Mouse (Mus musculus): ENCODE results near the gene 5730409E04Rik. TPM values are rescaled to one million over a fixed set of nuclear protein-coding genes. Genes with fewer than 3 reads are reported as not detected.

Gene 5730409E04Rik
- 10 to 100 TPM; 23.3 to 32.6 (median 27.5) TPM for total RNA-seq (2022)

DNA sequence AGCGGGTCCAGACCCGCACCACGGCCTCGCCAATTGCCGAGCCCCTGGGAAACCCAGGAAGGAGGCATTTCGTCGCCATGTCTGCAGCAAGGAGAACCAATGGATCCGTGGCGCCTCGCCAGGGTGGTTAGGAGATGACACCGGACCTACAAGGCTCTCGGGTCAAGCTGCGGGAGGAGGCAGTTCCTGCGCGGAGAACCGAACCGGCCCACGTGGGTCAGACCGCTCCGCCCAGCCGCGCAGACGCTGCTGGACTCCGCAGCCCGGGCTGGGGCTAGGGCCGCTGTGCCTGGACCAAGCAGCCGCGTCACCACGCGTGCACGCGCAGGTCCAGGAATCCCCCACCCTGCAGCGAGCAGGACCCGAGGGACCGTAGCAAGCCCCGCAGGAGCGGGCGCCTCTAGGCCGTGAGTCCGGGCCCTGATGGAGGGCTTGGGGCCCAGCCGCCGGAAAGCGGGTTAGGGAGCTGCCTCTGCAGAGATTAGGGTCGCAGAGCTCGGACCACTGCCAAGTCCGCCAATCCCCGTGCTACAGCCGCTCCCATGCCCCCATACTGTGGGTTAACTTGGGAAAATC lies at the start of gene 5730409E04Rik:
Gene 5730409E04Rik, plus strand, starts transcription at position 213 of the 576 bp plus-strand sequence.
- peak; percentile 70 to 85 for DNase-seq (ENCODE audit: low spot score in 2 of 2)

DNA sequence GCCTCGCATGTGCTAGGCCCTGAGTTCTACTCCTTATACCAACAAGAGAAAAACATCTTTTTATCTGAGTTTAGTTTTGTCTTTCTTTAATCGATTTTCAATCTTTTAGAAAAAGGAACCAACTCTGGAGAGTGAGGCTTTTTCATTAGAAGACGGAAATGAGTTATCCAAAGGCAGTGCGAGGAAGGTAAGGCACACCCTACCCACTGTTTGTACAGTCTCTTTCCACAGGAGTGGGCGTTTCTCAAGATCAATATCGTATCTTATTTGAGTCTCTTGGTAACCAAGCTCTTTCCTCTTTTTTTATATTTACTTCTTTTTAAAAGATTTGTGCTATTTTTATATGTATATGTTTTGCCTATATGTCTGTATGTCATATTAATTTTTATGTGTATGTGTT lies 45.8 kb upstream of the 5730409E04Rik start:
- no peak for DNase-seq (ENCODE audit: low spot score in 2 of 2)

DNA sequence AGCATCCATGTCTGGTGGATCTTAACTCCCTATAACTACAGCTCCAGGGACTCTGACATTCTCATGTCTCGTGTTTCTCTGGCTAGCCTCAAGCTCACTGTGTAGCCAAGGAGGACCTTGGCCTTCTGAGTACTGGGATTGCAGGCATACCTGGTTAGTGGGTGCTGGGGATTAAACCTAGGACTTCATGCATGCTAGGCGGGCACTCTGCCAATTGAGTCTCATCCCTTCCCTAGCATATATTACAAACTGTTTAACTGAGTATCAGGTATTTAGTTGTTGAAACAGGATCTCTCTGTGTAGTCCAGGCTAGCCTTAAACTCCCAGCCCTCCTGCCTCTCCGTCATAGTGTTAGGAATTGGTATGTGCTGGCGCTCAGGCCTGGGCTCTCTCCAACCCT lies 42.4 kb upstream of the 5730409E04Rik start:
- no peak for DNase-seq (ENCODE audit: low spot score in 2 of 2)

GRCm38 (mm10) chr4:126569783-126570182 lies 39.8 kb upstream of the 5730409E04Rik start:
- no peak for DNase-seq (ENCODE audit: low spot score in 2 of 2)

GRCm38 (mm10) chr4:126576281-126576680 lies 33.3 kb upstream of the 5730409E04Rik start:
- no peak for DNase-seq (ENCODE audit: low spot score in 2 of 2)

DNA sequence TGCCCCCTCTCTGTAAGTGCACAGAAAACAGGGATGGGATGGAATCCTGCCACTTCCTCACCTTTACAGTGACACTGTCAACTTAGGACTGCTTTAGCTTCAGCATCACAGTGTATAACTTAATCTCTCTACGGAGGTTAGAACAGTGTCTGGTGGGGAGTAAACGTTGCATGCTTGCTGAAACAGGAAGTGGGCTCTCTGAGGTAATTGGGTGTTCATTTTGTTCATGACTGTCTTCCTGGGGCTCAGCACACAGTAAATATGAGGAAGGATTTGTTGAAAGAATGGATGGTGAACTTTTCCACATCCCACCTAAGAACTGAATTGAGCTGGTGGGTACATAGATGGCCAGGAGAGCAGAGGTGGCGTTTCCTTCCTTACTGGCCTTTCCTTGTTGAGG lies 31.7 kb upstream of the 5730409E04Rik start:
- no peak for DNase-seq (ENCODE audit: low spot score in 2 of 2)

GRCm38 (mm10) chr4:126579077-126579476 lies 30.5 kb upstream of the 5730409E04Rik start:
- no peak for DNase-seq (ENCODE audit: low spot score in 2 of 2)

GRCm38 (mm10) chr4:126585739-126586138 lies 23.9 kb upstream of the 5730409E04Rik start:
- DNase-seq (ENCODE audit: low spot score in 2 of 2): no peak

GRCm38 (mm10) chr4:126592039-126592438 lies 17.6 kb upstream of the 5730409E04Rik start:
- DNase-seq (ENCODE audit: low spot score in 2 of 2): no peak

- peak in 1 of 2 experiments; percentile 8 for DNase-seq (ENCODE audit: low spot score in 2 of 2)
Observed at GRCm38 (mm10) chr4:126599971-126600754, 9.5 kb upstream of the 5730409E04Rik start.

GRCm38 (mm10) chr4:126601597-126602444 lies 7.8 kb upstream of the 5730409E04Rik start:
- no peak for DNase-seq (ENCODE audit: low spot score in 2 of 2)

GRCm38 (mm10) chr4:126602445-126602762 lies 7.2 kb upstream of the 5730409E04Rik start:
- no peak for DNase-seq (ENCODE audit: low spot score in 2 of 2)

DNA sequence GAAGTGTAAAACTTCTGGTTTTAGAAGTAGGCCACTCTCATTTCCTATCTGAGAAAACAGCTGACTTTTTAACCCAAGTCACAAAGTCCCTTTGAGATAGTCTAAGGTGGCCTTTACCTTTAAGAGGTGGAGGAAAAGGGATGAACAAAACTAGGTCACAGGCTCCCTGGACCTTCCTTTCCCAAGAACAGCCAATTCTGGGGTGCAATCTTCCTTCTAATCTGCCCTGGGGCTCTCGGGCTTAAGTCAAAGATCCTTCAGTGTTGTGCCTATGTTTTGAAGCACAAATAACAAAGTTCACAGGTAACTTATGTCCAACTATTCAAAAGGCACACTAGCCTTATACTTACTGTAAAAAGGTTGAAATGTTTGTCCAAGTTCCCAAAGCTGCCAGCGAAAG lies 5.5 kb upstream of the 5730409E04Rik start:
- no peak for DNase-seq (ENCODE audit: low spot score in 2 of 2)

GRCm38 (mm10) chr4:126605751-126606150 lies 3.9 kb upstream of the 5730409E04Rik start:
- DNase-seq (ENCODE audit: low spot score in 2 of 2): no peak

DNA sequence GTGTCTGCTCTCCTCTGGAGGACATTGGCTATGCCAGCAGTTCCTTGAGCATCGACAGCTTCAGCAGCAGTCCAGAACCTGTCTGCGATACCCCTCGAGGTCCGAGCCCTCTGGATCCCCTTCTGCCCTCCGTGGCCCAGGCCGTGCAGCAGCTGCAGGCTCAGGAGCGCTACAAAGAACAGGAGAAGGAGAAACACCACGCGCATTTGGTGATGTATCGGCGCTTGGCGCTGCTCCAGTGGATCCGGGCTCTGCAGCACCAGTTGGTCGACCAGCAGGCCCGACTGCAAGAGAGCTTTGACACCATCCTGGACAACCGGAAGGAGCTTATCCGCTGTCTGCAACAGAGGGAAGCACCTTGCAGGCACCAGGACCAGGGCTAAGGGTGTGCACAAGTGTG lies 2.4 kb downstream of the 5730409E04Rik start:
- DNase-seq (ENCODE audit: low spot score in 2 of 2): no peak

DNA sequence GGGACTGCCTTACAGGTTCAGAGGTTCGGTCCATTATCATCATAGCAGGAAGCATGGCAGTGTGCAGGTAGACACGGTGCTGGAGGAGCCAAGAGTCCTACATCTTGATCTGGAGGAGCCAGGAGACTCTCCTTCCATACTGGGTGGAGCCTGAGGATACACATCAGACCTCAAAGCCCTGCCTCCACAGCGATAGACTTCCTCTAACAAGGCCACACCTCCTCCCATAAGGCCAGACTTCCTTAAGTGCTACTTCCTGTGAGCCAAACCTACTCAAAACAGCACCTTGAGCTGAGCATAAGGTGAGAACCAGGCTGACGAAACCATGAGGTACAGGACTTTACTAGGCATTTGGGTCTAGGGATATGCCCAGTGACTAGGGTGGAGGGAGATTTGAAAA lies 6.7 kb downstream of the 5730409E04Rik start:
- no peak for DNase-seq (ENCODE audit: low spot score in 2 of 2)

DNA sequence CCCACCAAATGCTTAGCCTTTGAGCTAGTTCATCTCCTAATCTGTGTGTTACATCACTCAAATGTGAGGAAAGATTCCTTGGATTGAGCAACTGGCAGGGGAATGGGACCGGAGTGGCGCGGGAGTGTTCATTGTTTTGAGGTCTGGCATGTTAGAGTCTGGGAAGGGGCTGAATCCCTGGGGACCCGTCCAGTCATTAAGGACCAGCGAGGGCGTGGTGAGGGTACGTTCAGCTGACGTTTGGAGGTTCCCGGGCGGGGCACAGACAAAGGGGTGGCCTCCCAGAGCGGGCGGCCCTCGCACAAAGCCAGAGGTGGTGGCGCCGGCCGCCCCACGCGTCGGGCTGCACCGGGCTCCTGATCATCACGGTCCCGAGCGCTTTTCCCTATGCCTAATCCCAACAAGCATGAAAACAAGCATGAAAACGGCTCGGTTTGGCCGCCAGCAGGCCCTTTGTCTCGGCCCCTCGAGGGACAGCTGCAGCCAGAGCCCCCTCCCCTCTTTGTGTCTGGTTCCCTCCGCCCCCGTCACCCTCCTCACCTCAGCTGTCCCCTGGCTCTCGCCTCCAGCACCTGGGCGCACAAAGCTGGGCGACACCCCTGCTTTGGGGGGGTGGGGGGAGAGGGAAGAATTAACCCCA lies 10.2 kb downstream of the 5730409E04Rik start:
- DNase-seq (ENCODE audit: low spot score in 2 of 2): no peak

DNA sequence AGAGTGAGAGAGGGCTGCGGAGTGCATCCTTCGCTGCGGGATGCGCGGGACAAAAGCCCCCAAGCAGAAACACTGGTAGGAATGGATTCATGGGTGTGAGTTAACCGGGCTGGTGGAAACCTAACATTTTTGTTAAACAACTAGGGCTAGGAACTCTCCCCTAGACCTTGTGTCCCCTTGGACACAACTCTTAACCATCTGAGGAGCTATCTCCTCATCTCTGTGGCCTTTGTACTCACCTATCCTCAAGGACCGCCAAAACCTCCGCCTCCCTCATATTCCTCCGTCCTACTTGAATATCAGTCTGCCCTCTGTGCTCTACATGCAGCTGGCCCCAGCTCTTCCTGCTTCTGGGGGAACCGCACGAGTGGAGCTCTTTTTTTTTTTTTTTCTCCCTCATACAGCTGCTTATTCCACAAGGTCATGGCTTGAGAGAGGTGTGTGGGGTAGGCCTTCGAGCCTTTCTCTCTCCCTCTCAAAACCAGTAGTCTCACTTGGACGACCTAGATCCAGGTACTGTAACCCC lies 10.8 kb downstream of the 5730409E04Rik start:
- DNase-seq (ENCODE audit: low spot score in 2 of 2): no peak

- DNase-seq (ENCODE audit: low spot score in 2 of 2): no peak
Observed at GRCm38 (mm10) chr4:126627021-126627681, 17.5 kb downstream of the 5730409E04Rik start.

GRCm38 (mm10) chr4:126631922-126632321 lies 22.3 kb downstream of the 5730409E04Rik start:
- DNase-seq (ENCODE audit: low spot score in 2 of 2): no peak

DNA sequence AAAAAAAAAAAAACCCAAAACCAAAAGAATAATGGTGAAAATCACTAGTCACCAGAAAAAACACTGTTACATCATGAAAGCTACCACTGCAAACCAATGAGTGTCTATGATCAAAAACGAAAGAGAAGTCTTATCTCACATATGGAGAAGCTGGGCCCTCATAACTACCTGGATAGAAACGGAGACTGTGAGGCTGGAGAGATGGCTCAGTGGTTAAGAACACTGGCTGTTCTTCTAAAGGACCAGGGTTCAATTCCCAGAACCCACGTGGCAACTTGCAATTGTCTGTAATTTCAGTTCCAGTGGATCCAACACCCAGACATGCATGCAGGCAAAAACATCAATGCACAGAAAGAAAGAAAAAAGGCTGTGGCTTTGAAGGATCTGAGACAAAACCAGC lies 23.1 kb downstream of the 5730409E04Rik start:
- no peak for DNase-seq (ENCODE audit: low spot score in 2 of 2)

All from gastrocnemius, adult 8-10 months (tissue).